Mouse (Mus musculus): Measurements from ENCODE around the gene Alg5.

Gene Alg5

GRCm38 (mm10) chr3:54795806-54796205, 60.5 kb downstream of the Alg5 start:
- DNase-seq, result no peak

GRCm38 (mm10) chr3:54797211-54797610, 61.9 kb downstream of the Alg5 start:
- DNase-seq, result peak; percentile 76
